Mouse (Mus musculus) activated CD4-positive, CD25-positive, alpha-beta regulatory T cell, adult 9 weeks (primary cell): Measurements from ENCODE around the gene Ppp1r14b. TPM values are rescaled to one million over a fixed set of nuclear protein-coding genes. Genes with fewer than 3 reads are reported as not detected.

ENCODE experiments used
- polyA plus RNA-seq: library from polyadenylated mRNA; unstranded; fragments of 100-300 nt; shearing (Covaris generic); gene quantifications from one replicate; pipeline ENCODE4 v1.2.1, GENCODE M21; 2017

The Ppp1r14b gene
- polyA plus RNA-seq = 30.5 TPM

DNA sequence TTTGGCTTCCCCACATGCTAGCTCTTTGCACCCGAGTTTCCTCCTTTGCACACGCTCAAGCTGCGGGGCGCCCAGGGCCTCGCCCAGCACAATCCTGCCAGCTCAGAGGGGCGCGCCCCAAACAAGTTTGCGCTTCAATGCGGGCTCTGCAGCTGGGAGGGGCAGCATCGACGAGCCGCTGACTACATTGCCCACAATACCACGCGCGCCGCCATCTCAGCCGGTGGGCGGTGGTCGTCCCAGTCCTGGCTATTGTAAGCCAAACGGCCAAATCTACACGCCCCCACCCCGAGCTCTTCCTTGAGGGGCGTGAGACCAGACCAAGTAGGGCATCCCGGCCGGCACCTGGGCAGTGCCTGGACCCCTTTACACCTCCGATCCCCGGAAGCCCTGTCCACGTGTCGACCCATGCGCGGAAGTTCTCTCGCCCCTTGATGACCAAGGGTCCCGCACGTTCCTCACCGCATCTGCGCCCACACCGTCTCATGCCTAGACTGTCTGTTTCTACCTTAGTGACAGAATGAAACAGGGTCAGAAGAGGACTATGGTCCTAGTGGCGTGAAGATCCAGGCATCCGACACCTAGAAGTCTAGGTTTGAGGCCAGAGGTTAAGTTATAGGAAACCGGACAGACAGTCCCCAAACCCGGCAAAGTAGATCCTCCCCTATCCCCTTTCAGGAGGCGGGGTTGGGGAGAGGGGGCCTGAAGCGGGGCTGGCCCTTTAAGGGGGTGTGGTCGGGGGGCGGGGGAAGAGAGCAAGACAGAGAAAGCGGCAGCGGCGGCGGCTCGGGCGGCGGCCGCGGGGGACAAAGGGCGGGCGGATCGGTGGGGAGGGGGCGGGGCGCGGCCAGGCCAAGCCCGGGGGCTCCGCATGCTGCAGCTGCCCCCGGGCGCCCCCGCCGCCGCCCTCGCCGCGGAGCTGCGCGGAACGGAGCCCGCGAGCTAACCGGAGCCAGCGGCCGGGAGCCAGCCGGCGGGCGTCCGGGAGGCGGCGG lies at the start of gene Ppp1r14b:
Gene Ppp1r14b (plus strand): TSS at position 758 of the 995 bp plus-strand sequence.

DNA sequence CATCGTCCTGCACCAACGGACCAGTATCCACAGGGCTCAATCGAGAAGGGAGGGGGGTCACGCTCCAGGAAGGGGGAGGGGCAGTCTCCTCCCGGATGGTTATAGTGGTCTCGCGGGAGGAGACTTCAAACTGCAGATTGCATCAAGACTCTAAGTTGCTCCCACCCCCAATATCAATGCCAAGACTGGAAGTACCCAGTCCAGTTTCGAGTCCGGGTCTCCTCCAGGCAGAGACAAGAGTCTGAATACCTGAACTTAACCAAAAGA lies 49.5 kb upstream of the Ppp1r14b start, which contains the start of gene Catsperz:
Gene Catsperz (minus strand): TSS at position 74 of the 267 bp plus-strand sequence.

DNA sequence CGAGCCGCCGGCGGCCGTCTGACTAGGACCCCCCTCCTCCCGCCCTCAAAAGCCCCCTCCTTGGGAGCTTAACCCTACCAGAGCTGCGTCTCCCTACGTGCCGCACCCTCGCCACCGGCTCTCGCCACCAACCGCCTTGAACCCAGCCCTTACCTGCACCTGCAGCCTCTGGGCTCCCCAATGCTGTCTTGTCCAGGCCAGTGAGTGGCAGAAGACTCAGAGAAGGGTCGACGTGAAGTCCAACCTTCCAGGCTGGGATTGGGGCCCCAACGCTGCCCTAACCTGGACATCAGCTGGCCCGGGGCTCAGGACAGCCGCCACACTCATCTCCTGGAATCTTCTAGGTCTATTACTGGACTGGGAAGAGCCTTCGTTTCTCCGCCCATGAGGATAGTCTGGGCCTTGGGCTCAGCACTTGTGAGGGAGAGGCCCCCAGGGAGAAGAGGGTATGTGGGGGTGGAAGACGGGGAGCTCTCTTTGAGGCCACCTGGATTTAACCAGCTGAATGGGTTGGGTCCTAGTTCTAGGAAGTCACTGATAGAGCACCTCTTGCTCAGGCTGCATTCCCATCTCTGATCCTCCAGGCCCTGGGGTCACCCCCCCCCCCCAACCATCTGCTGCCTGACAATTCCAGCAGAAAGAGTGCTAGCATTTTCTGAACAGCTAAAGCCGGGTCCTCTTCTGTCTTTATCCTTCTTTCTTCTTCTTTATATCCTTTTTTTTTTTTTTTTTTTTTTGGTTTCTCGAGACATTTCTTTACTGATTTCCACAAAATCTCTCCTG lies 40.4 kb upstream of the Ppp1r14b start, which contains the start of gene Kcnk4:
Gene Kcnk4 (minus strand): TSS at position 321 of the 783 bp plus-strand sequence.

DNA sequence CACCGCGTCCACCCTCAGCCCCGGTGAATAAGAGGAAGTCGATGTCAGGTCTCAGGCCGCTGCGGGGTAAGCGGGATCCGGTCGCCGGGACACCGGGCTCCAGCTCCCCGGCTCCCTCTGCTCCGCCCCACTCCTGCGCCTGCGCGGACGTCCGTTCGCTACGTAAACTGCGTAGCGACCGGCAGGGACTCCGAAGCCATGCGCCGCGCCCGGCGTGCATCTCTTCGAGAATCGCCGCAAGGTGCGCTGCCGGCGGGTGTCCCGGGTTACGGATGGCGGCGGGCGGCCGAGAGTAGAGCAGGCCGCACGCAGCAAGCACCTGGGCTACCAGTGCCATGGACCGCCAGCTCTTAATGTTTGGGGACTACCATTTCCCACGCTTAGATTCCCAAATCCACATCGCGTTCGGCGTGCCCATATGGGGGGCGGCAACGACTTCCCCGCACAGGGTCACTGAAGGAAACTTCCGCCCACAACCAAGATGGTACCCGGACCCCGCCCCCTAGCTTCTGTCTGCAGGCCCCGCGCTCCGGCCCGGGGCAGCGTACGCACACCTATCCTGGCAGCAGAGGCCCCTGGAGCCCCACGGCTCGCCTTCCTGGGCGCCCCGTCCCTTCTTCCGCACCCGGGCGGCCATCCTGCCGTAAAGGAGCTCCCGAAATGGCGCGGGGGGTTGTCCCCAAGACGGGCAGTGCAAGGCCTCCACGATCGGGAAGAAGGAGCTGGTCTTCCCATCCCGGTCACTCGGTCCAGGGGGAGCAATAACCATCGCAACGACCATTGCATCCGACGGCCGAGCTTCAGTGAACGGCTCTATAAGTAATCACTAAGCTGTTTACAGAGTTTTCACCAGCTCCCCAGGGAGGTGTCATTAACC lies 33.2 kb upstream of the Ppp1r14b start, which contains the start of gene Bad:
Gene Bad (plus strand): TSS at position 490 of the 877 bp plus-strand sequence.

DNA sequence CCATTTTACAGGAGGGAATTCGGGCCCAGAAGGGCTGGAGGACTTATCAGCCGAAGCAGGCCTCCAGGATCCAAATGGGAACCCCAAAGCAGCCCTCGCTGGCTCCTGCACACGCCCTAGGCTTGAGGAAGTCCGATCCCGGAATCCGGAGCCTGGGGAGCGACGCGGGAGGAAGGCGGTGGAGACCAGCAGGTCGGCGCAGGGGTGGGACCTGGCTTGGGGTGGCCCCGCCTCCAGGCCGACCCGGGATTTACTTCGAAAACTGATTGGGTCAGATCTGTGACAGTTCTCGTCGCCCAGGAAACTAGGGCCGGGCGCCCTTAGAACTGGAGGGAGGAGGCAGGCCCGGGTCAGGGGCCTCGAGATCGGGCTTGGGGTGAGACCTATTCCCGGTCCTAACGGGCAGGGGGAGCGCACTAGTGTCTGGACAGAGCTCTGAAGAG lies 32.5 kb upstream of the Ppp1r14b start, which contains the start of gene Gpr137:
Gene Gpr137 (minus strand): TSS at position 232 of the 443 bp plus-strand sequence.

DNA sequence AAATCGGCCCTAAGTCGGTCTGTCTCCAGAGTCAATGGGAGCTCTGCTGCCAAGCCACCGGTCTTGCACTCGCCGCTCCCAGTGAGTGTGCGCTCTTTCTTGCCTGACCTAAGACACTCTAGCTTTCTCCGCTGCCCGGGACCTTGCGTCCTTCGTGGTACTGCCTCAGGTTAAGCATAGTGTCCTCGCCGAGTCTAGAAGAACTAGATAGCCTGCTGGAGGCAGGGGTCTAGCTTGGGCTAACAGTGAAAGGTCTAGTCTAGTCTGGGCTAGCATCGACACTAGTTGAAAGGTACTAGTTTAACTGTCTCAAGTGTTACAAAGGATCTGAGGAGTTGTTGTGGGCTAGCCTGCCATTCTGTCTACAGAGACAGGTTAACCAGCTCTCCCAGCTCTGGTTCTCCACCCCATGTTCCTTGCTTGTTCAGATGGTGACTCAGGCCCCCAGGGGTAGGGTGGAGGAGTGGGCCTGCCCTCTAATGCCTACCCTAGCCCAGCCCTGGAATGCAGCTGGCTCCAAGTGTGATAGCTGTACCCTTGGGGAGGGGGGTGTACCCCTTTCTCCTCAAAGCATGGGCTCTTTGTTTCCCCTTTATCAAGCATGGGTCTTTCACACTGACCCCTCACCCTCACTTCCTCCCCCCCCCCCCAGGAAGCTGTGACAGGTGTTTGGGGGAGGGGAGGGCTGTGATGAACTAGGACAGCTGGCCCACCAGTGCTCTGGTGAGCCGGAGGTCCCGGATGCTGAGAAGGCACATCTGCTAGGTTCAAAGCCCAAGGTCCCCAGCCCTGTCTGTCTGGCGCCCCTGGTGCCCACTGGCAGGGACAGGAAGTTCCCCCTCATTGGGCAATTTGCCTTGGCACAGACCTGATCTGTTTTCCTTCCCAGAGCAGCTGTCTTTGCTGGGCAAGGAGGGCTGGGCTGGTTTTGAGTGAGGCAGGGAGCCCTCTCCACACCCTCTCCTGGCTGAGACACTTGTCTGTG lies 1.1 kb downstream of the Ppp1r14b start, which contains the start of gene Plcb3:
Gene Plcb3 (minus strand): TSS at position 934 of the 985 bp plus-strand sequence.

DNA sequence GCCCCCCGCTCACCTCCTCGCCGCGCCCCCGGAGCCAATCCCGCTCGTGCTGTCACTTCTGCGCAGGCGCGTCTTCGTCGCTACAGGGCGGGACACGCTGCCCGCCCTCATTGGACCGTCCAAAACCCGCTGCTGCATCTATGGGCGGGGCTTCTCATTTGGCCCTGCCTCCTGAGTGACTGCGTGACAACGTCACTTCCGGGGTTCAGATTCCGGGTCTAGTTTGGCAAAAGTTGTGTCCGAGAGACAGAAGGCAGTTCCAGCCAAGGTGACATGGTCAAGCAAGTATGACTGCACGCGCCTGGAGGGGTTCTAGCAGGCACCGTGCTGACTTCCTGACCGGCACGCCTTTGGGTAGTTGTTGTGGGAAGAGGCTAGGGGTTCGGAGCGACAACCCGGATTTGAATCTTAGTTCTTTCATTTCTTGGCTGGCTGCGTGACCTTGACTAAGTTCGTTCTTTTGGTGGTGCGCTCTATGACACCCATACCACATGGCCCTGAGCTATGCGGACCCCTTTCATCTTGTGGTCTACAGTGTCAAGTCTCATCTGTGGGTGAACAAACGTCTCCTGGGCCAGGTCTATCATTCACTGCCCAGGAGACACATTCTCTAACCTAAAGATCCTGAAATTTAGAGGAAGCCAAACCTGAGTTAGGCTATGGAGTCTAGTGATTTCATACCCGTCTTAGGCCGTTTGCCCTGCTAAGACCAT lies 5.8 kb downstream of the Ppp1r14b start, which contains the start of gene Fkbp2:
Gene Fkbp2 (minus strand): TSS at position 121 of the 713 bp plus-strand sequence.

DNA sequence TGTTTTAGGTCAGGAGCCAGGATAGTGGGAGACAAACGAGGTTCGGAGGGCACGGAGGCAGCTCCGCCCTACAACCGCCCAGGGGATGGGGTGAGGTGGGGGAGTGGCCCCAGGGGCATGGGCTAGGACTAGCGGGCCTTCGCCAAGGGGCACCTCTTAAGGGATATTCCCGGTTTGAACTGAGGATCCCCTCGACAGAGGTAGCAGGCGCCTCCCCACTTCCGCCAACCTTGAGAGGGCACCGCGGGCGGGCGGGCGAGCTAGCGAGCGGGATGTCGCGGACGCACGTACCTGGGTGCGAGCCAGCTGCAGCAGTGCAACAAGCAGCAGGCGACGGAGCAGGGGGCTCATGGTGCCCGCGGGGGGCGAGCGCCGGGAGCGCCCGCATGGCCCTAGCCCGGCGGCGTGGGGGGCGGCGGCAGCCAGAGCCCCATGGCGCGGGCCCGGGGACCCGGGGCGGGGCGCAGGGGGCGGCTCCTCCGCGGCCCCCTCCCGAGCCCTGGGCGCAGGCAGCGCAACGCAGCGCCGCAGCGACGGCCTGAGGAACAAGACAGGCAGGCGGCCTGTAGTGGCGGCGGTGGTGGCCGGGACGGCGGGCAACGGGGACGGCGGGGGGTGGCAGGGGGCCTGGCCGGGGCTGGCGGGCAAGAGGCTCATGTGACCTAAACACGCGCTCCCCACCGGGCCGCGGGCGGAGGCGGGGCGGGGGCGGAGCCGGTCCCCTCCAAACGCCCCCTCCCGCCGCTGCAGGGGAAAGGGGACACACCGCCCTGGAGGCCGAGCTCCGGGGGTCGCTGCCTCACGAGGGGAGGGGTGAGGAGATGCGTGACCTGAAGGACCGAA lies 12.5 kb downstream of the Ppp1r14b start, which contains the start of gene Vegfb:
Gene Vegfb (minus strand): TSS at position 591 of the 843 bp plus-strand sequence.

DNA sequence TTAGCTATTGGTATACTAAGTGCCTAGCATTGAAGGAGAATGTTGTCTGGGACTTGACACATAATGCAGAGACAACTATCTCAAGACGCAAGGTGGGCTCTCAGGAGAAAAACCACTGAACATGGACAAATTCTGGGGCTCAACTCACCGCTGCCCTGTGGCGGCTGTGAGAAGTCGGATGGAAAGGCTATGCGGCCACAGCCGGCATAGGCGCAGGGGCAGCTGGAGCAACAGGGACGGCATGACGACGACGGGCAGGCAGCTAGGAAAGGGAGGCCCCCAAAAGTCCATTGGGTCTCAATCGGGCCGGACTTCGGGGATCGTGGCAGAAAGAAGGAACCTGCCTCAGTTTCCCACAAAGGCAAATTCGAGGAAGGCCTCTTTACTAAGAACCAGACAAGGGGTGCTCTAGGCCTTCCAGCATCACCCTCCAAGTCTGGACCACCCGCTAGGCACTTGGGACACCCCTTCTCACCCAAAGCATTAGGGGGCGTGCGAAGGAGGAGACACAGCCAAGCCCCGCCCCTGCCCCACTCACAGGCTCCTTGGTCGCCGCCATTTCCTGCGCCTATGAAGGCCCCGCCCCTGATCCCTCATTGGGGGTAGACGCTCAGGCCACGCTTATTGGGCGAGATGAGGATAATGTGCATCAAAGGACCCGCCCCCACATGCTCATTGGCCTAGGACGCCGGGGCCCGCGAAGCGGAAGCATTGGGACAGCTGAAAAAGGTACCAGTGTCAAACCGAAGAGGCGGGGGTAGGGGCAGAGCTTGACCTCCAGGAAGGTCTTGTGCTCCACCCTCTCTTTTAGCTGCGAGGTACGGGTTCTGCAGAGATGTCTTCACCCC lies 17.5 kb downstream of the Ppp1r14b start, which contains the start of gene Dnajc4:
Gene Dnajc4 (minus strand): TSS at position 562 of the 848 bp plus-strand sequence.

DNA sequence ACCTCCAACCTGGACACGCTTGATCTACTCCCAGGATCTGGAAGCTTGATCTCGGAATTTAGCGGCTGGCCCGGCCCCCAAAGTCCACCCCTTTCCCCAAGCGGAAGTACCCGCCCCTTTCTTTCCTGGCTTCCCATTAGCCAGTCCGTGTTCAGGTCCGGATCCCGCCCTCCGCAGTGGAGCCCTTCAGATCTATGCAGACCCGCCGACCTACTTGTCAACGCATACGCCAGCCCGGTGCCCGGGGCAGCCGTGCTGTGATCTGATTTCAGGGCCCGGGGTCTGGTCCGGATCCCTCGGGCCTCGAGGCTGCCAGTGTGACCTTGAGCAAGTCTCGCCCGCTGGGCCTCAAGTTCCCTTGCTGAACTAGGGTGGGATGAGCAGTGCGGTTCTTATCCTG lies 21.2 kb downstream of the Ppp1r14b start, which contains the start of the genes Nudt22 and Trpt1:
Gene Nudt22 (minus strand): TSS at position 112 of the 400 bp plus-strand sequence.
Gene Trpt1 (plus strand): TSS at position 126 of the 400 bp plus-strand sequence.

DNA sequence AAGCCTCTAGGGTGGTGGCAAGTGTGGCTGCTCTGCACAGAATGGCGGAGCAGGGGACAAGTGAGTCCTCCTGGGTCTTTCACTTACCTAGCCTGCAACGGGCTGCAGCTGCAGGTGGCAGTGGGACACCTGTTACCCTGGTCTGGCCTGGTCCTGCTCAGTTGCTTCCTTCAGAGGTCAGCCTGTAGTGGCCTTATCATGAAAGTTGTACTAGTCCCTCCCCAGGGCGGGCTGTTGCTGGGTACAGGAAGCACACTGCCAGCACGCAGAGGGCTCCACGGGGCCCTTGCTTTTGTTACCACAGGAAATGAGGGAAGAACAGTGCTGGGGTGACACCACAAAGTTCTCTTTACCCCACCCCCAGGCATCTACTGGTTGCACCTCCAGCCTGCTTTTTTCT lies 44.4 kb downstream of the Ppp1r14b start, which contains the start of gene Fermt3:
Gene Fermt3 (minus strand): TSS at position 279 of the 400 bp plus-strand sequence.

Other genes with a start within 250 kb of the Ppp1r14b start
- 46.0 TPM for gene Rps6ka4, start 134.3 kb upstream of the Ppp1r14b start, polyA plus RNA-seq
- gene Ccdc88b, start 116.8 kb upstream of the Ppp1r14b start, polyA plus RNA-seq = 64.6 TPM
- 174 TPM for gene Trmt112, start 65.3 kb upstream of the Ppp1r14b start, polyA plus RNA-seq
- gene Prdx5, start 64.9 kb upstream of the Ppp1r14b start, polyA plus RNA-seq = 252 TPM
- gene Esrra, start 53.2 kb upstream of the Ppp1r14b start, polyA plus RNA-seq = 7.9 TPM
- not detected for gene Catsperz, start 49.6 kb upstream of the Ppp1r14b start, polyA plus RNA-seq
- gene Kcnk4, start 40.5 kb upstream of the Ppp1r14b start, polyA plus RNA-seq = not detected
- gene Bad, start 33.1 kb upstream of the Ppp1r14b start, polyA plus RNA-seq = 43.0 TPM
- 19.9 TPM for gene Gpr137, start 32.5 kb upstream of the Ppp1r14b start, polyA plus RNA-seq
- 14.8 TPM for gene Plcb3, start 1.5 kb downstream of the Ppp1r14b start, polyA plus RNA-seq
- 57.8 TPM for gene Fkbp2, start 5.5 kb downstream of the Ppp1r14b start, polyA plus RNA-seq
- gene Vegfb, start 12.7 kb downstream of the Ppp1r14b start, polyA plus RNA-seq = 1.9 TPM
- gene Dnajc4, start 17.6 kb downstream of the Ppp1r14b start, polyA plus RNA-seq = 44.5 TPM
- 32.2 TPM for gene Nudt22, start 21.1 kb downstream of the Ppp1r14b start, polyA plus RNA-seq
- gene Trpt1, start 21.2 kb downstream of the Ppp1r14b start, polyA plus RNA-seq = 5.9 TPM
- gene Fermt3, start 44.5 kb downstream of the Ppp1r14b start, polyA plus RNA-seq = 435 TPM
- 257 TPM for gene Stip1, start 65.0 kb downstream of the Ppp1r14b start, polyA plus RNA-seq
- gene Macrod1, start 81.8 kb downstream of the Ppp1r14b start, polyA plus RNA-seq = 1.7 TPM
- gene Flrt1, start 130.8 kb downstream of the Ppp1r14b start, polyA plus RNA-seq = 0.09 TPM
- 62.7 TPM for gene Otub1, start 231.3 kb downstream of the Ppp1r14b start, polyA plus RNA-seq
- gene Cox8a, start 242.6 kb downstream of the Ppp1r14b start, polyA plus RNA-seq = 556 TPM